Mouse (Mus musculus) spleen, adult 2 months (tissue): ENCODE results near the gene Ccdc70.

ENCODE experiments used
- CTCF ChIP-seq: fragments of 200-500 bp; IDR thresholded peaks from 2 replicates; pipeline ENCODE4 v1.5.1; 2011; ENCODE audit warnings: mild to moderate bottlenecking, inconsistent platforms; ENCODE audit not compliant: insufficient read depth, insufficient read length, insufficient replicate concordance; ENCODE audit errors: extremely low read depth
- POLR2A ChIP-seq: fragments of 200-500 bp; IDR thresholded peaks from 2 replicates; pipeline ENCODE4 v1.6.1; 2011; ENCODE audit warnings: low read depth, low read length, inconsistent platforms

DNA sequence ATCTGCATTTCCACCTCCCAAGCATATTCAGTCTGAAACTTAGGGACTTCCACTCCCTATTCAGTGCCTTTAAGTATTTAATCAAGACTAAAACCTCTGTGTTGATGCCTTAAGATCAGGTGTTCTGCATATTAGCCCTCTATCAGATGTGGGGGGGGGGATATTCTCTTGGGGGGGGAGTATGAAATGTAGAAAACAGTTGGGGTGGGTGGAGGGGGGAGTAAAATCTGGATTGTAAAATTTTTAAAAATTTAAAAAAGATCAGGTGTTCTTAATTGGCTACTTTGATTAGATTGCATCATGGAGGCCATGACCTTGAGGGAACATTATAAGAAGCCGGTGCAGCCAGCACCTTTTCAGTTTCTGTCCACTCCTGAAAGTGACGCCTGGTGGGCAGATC is 11.2 kb upstream of the Ccdc70 start, which contains the start of gene Fam90a1a:
- TF ChIP-seq POLR2A, result no peak
- TF ChIP-seq CTCF, result no peak
